ENCODE assay signal across 15 mouse cellular contexts in genomic region chr4:10833273-10833672, GRCm38 (mm10).
"Had no signal": no experiment of that assay in that cellular context is flagged by ENCODE, and none has a peak within 500 bp of the region (broad histone marks: within the 10 kb centered on the region; RNA-seq: fewer than 3 reads in every experiment).

No protein-coding gene starts in this region.

- H3K9ac ChIP-seq: limb, embryonic 12.5 days; liver, embryonic 13.5 days; liver, postnatal 0 days; lung, embryonic 15.5 days; midbrain, embryonic 13.5 days; neural tube, embryonic 15.5 days had no signal

- DNase-seq: kidney, adult 2 months; kidney, postnatal 36 days; liver; liver, embryonic 13.5 days; liver, postnatal 0 days; lung, postnatal 14 days; right cerebral cortex, postnatal 14 days; thymus, adult 18-20 months; thymus, postnatal 14 days had no signal

- H3K36me3 ChIP-seq: limb, embryonic 12.5 days; liver, embryonic 13.5 days; lung, embryonic 15.5 days; midbrain, embryonic 13.5 days; neural tube, embryonic 15.5 days had no signal

- H3K4me1 ChIP-seq: limb, embryonic 12.5 days; liver, embryonic 13.5 days; lung, embryonic 15.5 days; midbrain, embryonic 13.5 days; neural tube, embryonic 15.5 days had no signal

- H3K27me3 ChIP-seq: limb, embryonic 12.5 days; liver, embryonic 13.5 days; lung, embryonic 15.5 days; midbrain, embryonic 13.5 days; neural tube, embryonic 15.5 days had no signal

- H3K4me3 ChIP-seq: layer of hippocampus, adult 2 months; limb, embryonic 12.5 days; liver, embryonic 13.5 days; lung, embryonic 15.5 days; midbrain, embryonic 13.5 days; neural tube, embryonic 15.5 days had no signal

- H3K27ac ChIP-seq: layer of hippocampus, adult 2 months; limb, embryonic 12.5 days; liver, embryonic 13.5 days; lung, embryonic 15.5 days; macrophage; midbrain, embryonic 13.5 days; neural tube, embryonic 15.5 days had no signal

- ATAC-seq: liver, postnatal 0 days; midbrain, embryonic 13.5 days had no signal
